ENCODE assay signal across 18 mouse cellular contexts in genomic region chr1:138389676-138390075, GRCm38 (mm10).
DNase-seq lines count a peak whose midpoint lies in the region; ATAC-seq and TF ChIP-seq lines count a peak whose summit lies in the region.
"Had no signal": no experiment of that assay in that cellular context is flagged by ENCODE, and none has a peak within 500 bp of the region (broad histone marks: within the 10 kb centered on the region; RNA-seq: fewer than 3 reads in every experiment).

No protein-coding gene starts in this region.

- no peaks in the 10 kb centered on the region for H3K9me3 ChIP-seq in forebrain, embryonic 14.5 days (replicated peaks; ENCODE audit: control insufficient read depth, low read length)
- no peaks in the 10 kb centered on the region for H3K9me3 ChIP-seq in forebrain, embryonic 12.5 days
- H3K9me3 ChIP-seq in midbrain, embryonic 13.5 days, result no peaks in the 10 kb centered on the region
- H3K9me3 ChIP-seq in midbrain, postnatal 0 days (ENCODE audit: low read length), result no peaks in the 10 kb centered on the region
- no peaks in the 10 kb centered on the region for H3K9me3 ChIP-seq in intestine, embryonic 15.5 days
- H3K9me3 ChIP-seq: embryonic facial prominence, embryonic 10.5 days; embryonic facial prominence, embryonic 12.5 days; forebrain, embryonic 15.5 days had no signal

- H3K4me3 ChIP-seq in forebrain, embryonic 14.5 days (ENCODE audit: low read depth, low read length), result no peak overlapping the region
- no peak overlapping the region for H3K4me3 ChIP-seq in forebrain, embryonic 12.5 days (replicated peaks)
- H3K4me3 ChIP-seq in midbrain, embryonic 13.5 days (replicated peaks), result no peak overlapping the region
- H3K4me3 ChIP-seq in midbrain, postnatal 0 days (ENCODE audit: low read depth, low read length), result no peak overlapping the region
- H3K4me3 ChIP-seq in intestine, embryonic 15.5 days (replicated peaks), result no peak overlapping the region
- H3K4me3 ChIP-seq: embryonic facial prominence, embryonic 10.5 days; embryonic facial prominence, embryonic 12.5 days; forebrain, embryonic 15.5 days had no signal

- H3K4me1 ChIP-seq in forebrain, embryonic 14.5 days (ENCODE audit: control insufficient read depth, insufficient read depth, low read length), result peaks cover 8% of the 10 kb centered on the region
- peaks cover 14% of the 10 kb centered on the region for H3K4me1 ChIP-seq in forebrain, embryonic 12.5 days
- H3K4me1 ChIP-seq in midbrain, embryonic 13.5 days (replicated peaks), result peaks cover 18% of the 10 kb centered on the region
- no peaks in the 10 kb centered on the region for H3K4me1 ChIP-seq in midbrain, postnatal 0 days (ENCODE audit: insufficient read depth, low read length)
- no peaks in the 10 kb centered on the region for H3K4me1 ChIP-seq in intestine, embryonic 15.5 days (replicated peaks)
- H3K4me1 ChIP-seq: embryonic facial prominence, embryonic 12.5 days had no signal

- peak; percentile 28 for DNase-seq in forebrain, embryonic 14.5 days (ENCODE audit: low spot score)
- DNase-seq in midbrain, postnatal 0 days (ENCODE audit: low spot score), result no peak
- DNase-seq in brain, embryonic 14.5 days (ENCODE audit: low read depth), result peak; percentile 71
- DNase-seq: adrenal gland, adult 2 months; adrenal gland, postnatal 10 days; adrenal gland, postnatal 25 days; cerebellum, adult 11 months; cerebellum, adult 18-20 months; cerebellum, adult 8-10 months; cerebellum, adult 9-11 months; cerebellum, postnatal 25 days; forebrain, postnatal 0 days had no signal

- TF ChIP-seq POLR2A in brain, embryonic 14.5 days (IDR thresholded peaks at IDR 0.05; ENCODE audit: borderline replicate concordance, extremely low read depth, insufficient read depth, insufficient read length, poor library complexity, severe bottlenecking), result no peak

- no peak overlapping the region for H3K9ac ChIP-seq in forebrain, embryonic 14.5 days (ENCODE audit: low read length)
- no peak overlapping the region for H3K9ac ChIP-seq in forebrain, embryonic 12.5 days
- no peak overlapping the region for H3K9ac ChIP-seq in midbrain, embryonic 13.5 days (replicated peaks)
- H3K9ac ChIP-seq in midbrain, postnatal 0 days (replicated peaks; ENCODE audit: low read length, poor library complexity, severe bottlenecking), result no peak overlapping the region
- H3K9ac ChIP-seq in intestine, embryonic 15.5 days, result no peak overlapping the region
- H3K9ac ChIP-seq: embryonic facial prominence, embryonic 12.5 days; forebrain, embryonic 15.5 days; forebrain, postnatal 0 days had no signal

- no peak for ATAC-seq in forebrain, embryonic 14.5 days
- no peak for ATAC-seq in forebrain, embryonic 12.5 days (ENCODE audit: low FRiP score)
- no peak; the same call in 1 of the 2 replicates for ATAC-seq in midbrain, embryonic 13.5 days
- no peak for ATAC-seq in midbrain, postnatal 0 days (ENCODE audit: low FRiP score)
- no peak for ATAC-seq in intestine, embryonic 15.5 days
- ATAC-seq: forebrain, embryonic 15.5 days; forebrain, postnatal 0 days had no signal

- no peaks in the 10 kb centered on the region for H3K36me3 ChIP-seq in forebrain, embryonic 14.5 days (ENCODE audit: control insufficient read depth, insufficient read depth, low read length)
- H3K36me3 ChIP-seq in forebrain, embryonic 12.5 days (replicated peaks), result no peaks in the 10 kb centered on the region
- no peaks in the 10 kb centered on the region for H3K36me3 ChIP-seq in midbrain, embryonic 13.5 days
- no peaks in the 10 kb centered on the region for H3K36me3 ChIP-seq in midbrain, postnatal 0 days (ENCODE audit: insufficient read depth, low read length)
- no peaks in the 10 kb centered on the region for H3K36me3 ChIP-seq in intestine, embryonic 15.5 days
- H3K36me3 ChIP-seq: embryonic facial prominence, embryonic 10.5 days; embryonic facial prominence, embryonic 12.5 days; forebrain, embryonic 15.5 days had no signal

- no peak overlapping the region for H3K27ac ChIP-seq in forebrain, embryonic 14.5 days (ENCODE audit: low read depth, low read length)
- H3K27ac ChIP-seq in forebrain, embryonic 12.5 days, result no peak overlapping the region
- 0 out of 2 replicates have a peak overlapping the region, but pooled peaks have one; percentile 10 for H3K27ac ChIP-seq in midbrain, embryonic 13.5 days
- no peak overlapping the region for H3K27ac ChIP-seq in midbrain, postnatal 0 days (ENCODE audit: low read depth, low read length)
- no peak overlapping the region for H3K27ac ChIP-seq in intestine, embryonic 15.5 days
- H3K27ac ChIP-seq: embryonic facial prominence, embryonic 10.5 days; embryonic facial prominence, embryonic 12.5 days; forebrain, embryonic 15.5 days had no signal

- TF ChIP-seq CTCF in midbrain, postnatal 0 days (IDR thresholded peaks at IDR 0.05), result no peak
- no peak for TF ChIP-seq CTCF in brain, embryonic 14.5 days (IDR thresholded peaks at IDR 0.05; ENCODE audit: borderline replicate concordance, extremely low read depth, insufficient read depth, insufficient read length)

- H3K27me3 ChIP-seq in forebrain, embryonic 14.5 days (replicated peaks; ENCODE audit: control insufficient read depth, insufficient read depth, low read length), result no peaks in the 10 kb centered on the region
- H3K27me3 ChIP-seq in forebrain, embryonic 12.5 days, result no peaks in the 10 kb centered on the region
- no peaks in the 10 kb centered on the region for H3K27me3 ChIP-seq in midbrain, embryonic 13.5 days
- H3K27me3 ChIP-seq in midbrain, postnatal 0 days (ENCODE audit: insufficient read depth, low read length), result no peaks in the 10 kb centered on the region
- no peaks in the 10 kb centered on the region for H3K27me3 ChIP-seq in intestine, embryonic 15.5 days (replicated peaks)
- H3K27me3 ChIP-seq: embryonic facial prominence, embryonic 12.5 days; forebrain, embryonic 15.5 days had no signal

- WGBS in forebrain, embryonic 14.5 days, result 32% methylated on average over 1 of the region's 1 CpGs
- 66% methylated on average over 1 of the region's 1 CpGs for whole genome bisulfite sequencing in forebrain, embryonic 12.5 days
- WGBS in midbrain, embryonic 13.5 days, result 41% methylated on average over 1 of the region's 1 CpGs
- WGBS in midbrain, postnatal 0 days, result 22% methylated on average over 1 of the region's 1 CpGs
- 59% methylated on average over 1 of the region's 1 CpGs for WGBS in intestine, embryonic 15.5 days

- no peak overlapping the region for H3K4me2 ChIP-seq in forebrain, embryonic 14.5 days (ENCODE audit: low read length)
- no peak overlapping the region for H3K4me2 ChIP-seq in forebrain, embryonic 12.5 days
- H3K4me2 ChIP-seq in midbrain, embryonic 13.5 days (replicated peaks), result no peak overlapping the region
- H3K4me2 ChIP-seq in midbrain, postnatal 0 days (ENCODE audit: low read depth, low read length, poor library complexity, severe bottlenecking), result no peak overlapping the region
- H3K4me2 ChIP-seq in intestine, embryonic 15.5 days (replicated peaks), result no peak overlapping the region
- H3K4me2 ChIP-seq: embryonic facial prominence, embryonic 12.5 days; forebrain, embryonic 15.5 days had no signal
